ENCODE assay signal across 41 mouse cellular contexts in the genomic region with DNA sequence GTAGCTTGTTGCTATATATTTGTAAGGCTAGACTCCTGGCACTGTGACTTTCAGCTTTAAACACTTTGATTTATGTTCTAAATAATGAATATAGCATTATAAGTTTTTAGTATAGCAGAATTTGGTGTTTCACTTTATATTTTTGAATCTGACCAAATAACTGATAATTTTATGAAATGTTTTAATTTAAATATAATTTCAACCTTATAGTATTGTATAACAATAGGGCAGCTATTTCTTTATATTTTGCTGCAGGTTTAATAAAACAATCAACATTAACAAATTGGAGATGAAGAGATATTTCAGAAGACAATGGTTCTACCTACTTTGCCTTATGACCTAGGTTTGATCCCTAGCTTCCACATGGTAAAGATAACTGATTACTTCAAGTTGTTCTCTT. TPM values are rescaled to one million over a fixed set of nuclear protein-coding genes. Genes with fewer than 3 reads are reported as not detected.
"Had no signal": no experiment of that assay in that cellular context is flagged by ENCODE, and none has a peak within 500 bp of the region (broad histone marks: within the 10 kb centered on the region; RNA-seq: fewer than 3 reads in every experiment).

A gene (plus strand): TSS at position 301 of the 400 bp plus-strand sequence.

- H3K4me2 ChIP-seq: heart, embryonic 11.5 days; heart, embryonic 12.5 days; heart, embryonic 13.5 days; heart, embryonic 15.5 days; hindbrain, embryonic 12.5 days; hindbrain, embryonic 13.5 days; hindbrain, embryonic 14.5 days; hindbrain, embryonic 15.5 days; intestine, embryonic 15.5 days; kidney, embryonic 15.5 days had no signal

- H3K4me3 ChIP-seq: heart, embryonic 10.5 days; heart, embryonic 12.5 days; heart, embryonic 13.5 days; heart, embryonic 15.5 days; hindbrain, embryonic 10.5 days; hindbrain, embryonic 12.5 days; hindbrain, embryonic 13.5 days; hindbrain, embryonic 15.5 days; intestine, embryonic 15.5 days; kidney, embryonic 15.5 days; layer of hippocampus, adult 2 months had no signal

- H3K36me3 ChIP-seq: heart, embryonic 10.5 days; heart, embryonic 12.5 days; heart, embryonic 13.5 days; heart, embryonic 15.5 days; hindbrain, embryonic 10.5 days; hindbrain, embryonic 12.5 days; hindbrain, embryonic 13.5 days; hindbrain, embryonic 15.5 days; intestine, embryonic 15.5 days; kidney, embryonic 15.5 days had no signal

- H3K27ac ChIP-seq: heart, embryonic 10.5 days; heart, embryonic 13.5 days; heart, embryonic 15.5 days; hindbrain, embryonic 10.5 days; hindbrain, embryonic 12.5 days; hindbrain, embryonic 13.5 days; hindbrain, embryonic 14.5 days; hindbrain, embryonic 15.5 days; hindbrain, postnatal 0 days; intestine, embryonic 15.5 days; kidney, embryonic 15.5 days; kidney, postnatal 0 days; layer of hippocampus, adult 2 months had no signal

- H3K4me1 ChIP-seq: heart, embryonic 10.5 days; heart, embryonic 12.5 days; heart, embryonic 13.5 days; heart, embryonic 15.5 days; hindbrain, embryonic 10.5 days; hindbrain, embryonic 12.5 days; hindbrain, embryonic 13.5 days; hindbrain, embryonic 15.5 days; intestine, embryonic 15.5 days; kidney, embryonic 15.5 days had no signal

- H3K27me3 ChIP-seq: heart, embryonic 12.5 days; heart, embryonic 13.5 days; heart, embryonic 15.5 days; hindbrain, embryonic 12.5 days; hindbrain, embryonic 13.5 days; hindbrain, embryonic 15.5 days; intestine, embryonic 15.5 days; kidney, embryonic 15.5 days had no signal

- DNase-seq: heart, postnatal 10 days; heart, postnatal 14 days; heart, postnatal 36 days; heart, postnatal 4 days; kidney, adult 11 months; kidney, adult 18-20 months; kidney, adult 2 months; kidney, adult 8-10 months; kidney, adult 9 months; kidney, postnatal 10 days; kidney, postnatal 14 days; kidney, postnatal 25 days; kidney, postnatal 4 days; layer of hippocampus, adult 9-11 months; layer of hippocampus, postnatal 36 days had no signal

- ATAC-seq: hindbrain, embryonic 16.5 days; hindbrain, postnatal 0 days; inflammation-experienced regulatory T-cells, adult 6 months; intestine, embryonic 15.5 days; intestine, embryonic 16.5 days; intestine, postnatal 0 days had no signal

RNA-seq across cellular contexts. Expression of the gene that starts here (rescaled TPM):
- total RNA-seq: heart, postnatal 10 days; heart, postnatal 14 days; heart, postnatal 25 days; heart, postnatal 36 days; heart, postnatal 4 days; hematopoietic stem cell, adult 5-6 weeks; layer of hippocampus, adult 2 months; layer of hippocampus, postnatal 10 days; layer of hippocampus, postnatal 14 days; layer of hippocampus, postnatal 25 days; layer of hippocampus, postnatal 36 days had no signal
- polyA plus RNA-seq: heart, embryonic 14.5 days; heart, postnatal 0 days; hindbrain, embryonic 13.5 days; hindbrain, embryonic 14.5 days; hindbrain, embryonic 15.5 days; hindbrain, embryonic 16.5 days; inflammation-experienced regulatory T-cells, adult 6 months had no signal
